Mouse (Mus musculus) right cerebral cortex, postnatal 4 days (tissue): ENCODE results near the gene Pdgfc.
"Not testable (repeated sequence)": the region's sequence is repeated elsewhere in the genome, so short reads cannot be mapped to it uniquely, and the experiment has no call there.

Source experiments
- DNase-seq: peaks from one replicate; pipeline ENCODE4 v3.0.0-alpha.2; 2022

Pdgfc gene

DNA sequence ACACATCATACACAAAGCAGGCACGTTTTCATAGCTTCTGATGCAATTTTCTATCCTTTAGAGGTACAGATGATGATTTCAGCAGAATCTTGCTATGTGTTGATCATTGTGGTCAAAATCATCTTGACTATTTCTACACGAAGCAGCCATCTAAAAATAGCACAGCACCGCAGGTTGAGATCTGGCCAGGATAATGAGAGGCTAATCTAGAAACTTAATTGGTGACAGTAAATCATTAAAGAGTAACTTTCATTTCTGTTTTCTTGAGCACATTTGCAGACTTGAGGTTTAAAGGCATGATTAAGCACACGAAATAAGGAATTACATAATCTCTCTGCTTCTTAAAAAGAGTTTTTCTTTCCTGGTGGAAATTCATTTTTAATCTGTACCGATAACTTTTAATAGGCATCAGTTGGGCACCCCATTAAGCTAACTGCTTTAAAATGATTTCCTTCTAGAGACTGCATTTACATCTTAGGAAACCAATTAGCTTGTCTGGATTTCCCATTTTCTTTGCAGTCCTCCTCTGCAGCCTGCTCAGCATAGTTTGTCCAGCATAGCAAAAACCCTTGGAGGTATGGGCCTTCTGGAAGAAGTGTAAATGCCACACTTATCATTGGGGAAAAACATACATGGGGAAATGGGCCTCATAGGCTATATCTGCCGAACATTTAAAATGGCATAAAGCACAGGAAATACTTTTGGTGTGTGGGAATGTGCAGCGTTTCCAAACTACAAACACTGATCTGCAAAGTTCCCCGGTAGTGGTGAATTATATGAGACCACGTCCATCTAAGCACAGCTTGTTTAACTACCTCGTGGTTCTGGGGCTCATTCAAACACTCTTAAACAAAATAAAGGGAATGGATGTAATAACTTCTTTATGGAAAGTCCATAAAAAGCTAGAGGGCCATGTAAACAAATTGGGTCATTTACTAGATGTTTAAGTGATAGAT is 10.7 kb downstream of the Pdgfc start:
- DNase-seq, result no peak

- DNase-seq, result no peak
Measured at GRCm38 (mm10) chr3:81051522-81051921, 15.3 kb downstream of the Pdgfc start.

GRCm38 (mm10) chr3:81052422-81052821 is 16.2 kb downstream of the Pdgfc start:
- no peak for DNase-seq

DNA sequence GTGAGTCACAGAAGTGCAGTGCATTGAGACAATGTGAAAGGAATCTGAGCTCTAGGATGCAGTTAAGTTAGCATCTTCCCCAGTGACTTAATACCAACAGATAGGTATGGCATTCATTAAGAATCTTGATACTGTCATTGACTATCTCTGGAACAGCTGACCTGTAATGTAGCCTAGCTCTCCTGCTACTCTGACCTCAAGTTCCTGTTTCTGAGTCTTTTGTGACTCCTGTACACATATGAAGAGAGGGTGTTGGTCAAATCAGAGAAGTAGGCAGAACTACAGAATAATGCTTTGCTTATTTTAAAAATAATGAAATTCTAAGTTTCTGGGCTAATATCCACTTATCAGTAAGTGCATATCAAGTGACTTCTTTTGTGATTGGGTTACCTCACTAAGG is 17.9 kb downstream of the Pdgfc start:
- DNase-seq, result no peak

DNA sequence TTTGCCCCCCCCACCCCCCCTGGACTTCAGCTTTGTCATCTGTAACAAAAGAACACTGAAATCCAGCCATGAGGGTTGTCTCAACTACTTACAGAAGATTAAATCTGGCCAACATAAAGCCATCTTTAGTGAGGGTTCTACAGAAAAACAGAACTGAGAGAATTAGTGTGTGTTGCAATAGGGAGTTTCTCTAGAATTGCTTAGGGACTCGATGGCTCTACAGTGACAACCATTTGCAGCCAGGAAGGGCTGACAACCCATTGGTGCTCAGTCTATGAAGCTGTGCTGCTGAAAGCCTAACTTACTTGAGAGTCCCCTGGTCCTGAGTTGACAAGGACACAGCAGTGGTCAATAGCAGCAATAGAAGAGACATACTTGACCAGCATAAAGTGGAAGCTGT is 21.5 kb downstream of the Pdgfc start:
- DNase-seq, result no peak

- no peak for DNase-seq
Measured at GRCm38 (mm10) chr3:81058527-81059031, 22.4 kb downstream of the Pdgfc start.

GRCm38 (mm10) chr3:81068550-81068949 is 32.3 kb downstream of the Pdgfc start:
- DNase-seq, result no peak

GRCm38 (mm10) chr3:81101136-81101535 is 64.9 kb downstream of the Pdgfc start:
- no peak for DNase-seq

DNA sequence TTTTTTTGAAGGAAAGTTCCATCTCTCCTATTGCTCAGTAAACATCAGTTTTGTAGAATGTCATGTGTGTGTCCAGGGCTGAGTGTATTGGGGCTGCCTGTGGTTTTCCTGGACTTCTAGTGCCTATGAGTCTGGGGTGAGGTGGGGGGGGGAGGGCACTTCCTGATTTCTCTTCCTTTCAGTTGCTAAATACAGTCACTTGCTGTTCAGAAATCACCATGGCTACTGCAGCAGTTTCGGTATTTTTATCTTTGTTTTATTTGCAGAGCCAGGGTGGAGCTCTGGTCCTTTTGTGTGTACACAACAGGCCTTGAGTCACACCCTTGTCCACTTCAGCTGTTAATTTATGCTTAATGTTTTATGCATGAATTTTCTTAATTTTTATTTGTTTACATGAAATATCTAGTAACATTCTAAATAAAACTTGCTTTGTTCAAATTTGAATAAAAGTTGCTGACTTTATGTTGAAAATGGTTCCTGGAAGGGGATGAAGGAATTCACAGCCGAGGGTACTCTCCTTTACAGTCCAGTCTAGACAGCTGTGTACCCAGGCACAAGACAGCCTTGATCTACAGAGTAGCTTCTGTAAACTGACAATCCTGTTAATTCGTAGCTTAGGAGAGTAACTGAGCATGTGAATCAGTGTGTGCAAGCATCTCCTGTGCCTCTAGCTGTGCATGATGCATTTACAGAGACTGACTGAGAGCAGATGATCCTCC is 66.1 kb downstream of the Pdgfc start:
- peak; percentile 30 for DNase-seq

GRCm38 (mm10) chr3:81102877-81103420 is 66.7 kb downstream of the Pdgfc start:
- no peak for DNase-seq

- DNase-seq, result no peak
Measured at GRCm38 (mm10) chr3:81107515-81107914, 71.3 kb downstream of the Pdgfc start.

DNA sequence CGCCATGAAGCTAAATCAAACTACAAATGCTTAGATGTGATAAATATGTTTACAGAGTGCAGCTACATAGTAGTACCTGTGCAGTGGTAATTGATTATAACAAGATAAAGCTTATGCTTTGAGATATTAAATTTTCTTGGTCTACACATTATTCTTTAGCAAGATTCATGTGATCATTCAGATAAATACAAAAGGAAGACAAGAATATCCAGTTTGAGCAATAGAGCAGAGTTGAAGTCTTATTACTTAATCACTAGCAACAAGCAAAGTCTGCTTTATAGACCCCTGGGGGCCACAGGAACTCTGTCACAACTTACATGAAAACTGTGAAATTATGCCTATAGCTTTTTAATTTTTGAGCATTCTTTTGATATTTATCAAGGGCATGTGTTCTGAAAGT is 74.8 kb downstream of the Pdgfc start:
- no peak for DNase-seq

GRCm38 (mm10) chr3:81112892-81113291 is 76.7 kb downstream of the Pdgfc start:
- DNase-seq, result no peak

DNA sequence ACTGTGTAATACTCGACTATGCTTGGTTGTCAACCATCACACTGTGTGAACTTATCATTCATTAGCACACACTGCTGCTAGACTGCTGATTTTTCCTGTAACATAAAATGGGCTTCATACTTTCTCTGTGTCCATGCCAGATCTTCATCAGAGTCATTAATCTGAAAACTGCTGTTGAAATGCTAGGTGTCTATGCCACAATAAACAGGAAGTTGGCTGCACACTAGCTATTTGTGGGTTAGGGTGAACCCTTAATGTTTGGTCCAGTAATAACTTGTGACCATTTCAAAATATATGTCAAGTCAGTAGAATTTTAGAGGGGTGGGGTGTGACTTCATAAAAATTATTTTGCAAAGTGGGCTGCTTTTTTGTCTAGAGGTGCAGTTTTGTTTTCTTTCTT is 84.4 kb downstream of the Pdgfc start:
- no peak for DNase-seq

GRCm38 (mm10) chr3:81121731-81122130 is 85.5 kb downstream of the Pdgfc start:
- no peak for DNase-seq

GRCm38 (mm10) chr3:81123461-81123860 is 87.2 kb downstream of the Pdgfc start:
- no peak for DNase-seq

GRCm38 (mm10) chr3:81127013-81127412 is 90.8 kb downstream of the Pdgfc start:
- no peak for DNase-seq

DNA sequence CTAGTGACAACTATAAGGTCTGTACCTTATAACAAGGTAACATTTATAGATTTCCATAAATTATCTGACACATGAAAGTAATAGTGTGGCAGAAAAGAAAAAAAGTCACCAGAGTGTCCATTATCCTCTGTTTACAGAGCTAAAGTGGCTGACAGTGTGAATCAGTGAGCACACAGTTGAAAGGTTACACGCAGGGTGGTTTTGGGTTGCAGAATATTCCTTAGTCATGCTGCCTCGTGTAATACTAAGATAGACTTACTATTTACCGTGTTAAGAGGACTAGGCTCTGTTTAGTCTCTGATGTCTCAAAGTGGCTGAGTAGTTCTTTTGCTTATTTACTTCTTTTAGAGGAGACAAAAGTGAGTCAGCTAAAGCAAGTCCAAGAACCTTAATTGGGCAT is 100.8 kb downstream of the Pdgfc start:
- DNase-seq, result no peak

DNA sequence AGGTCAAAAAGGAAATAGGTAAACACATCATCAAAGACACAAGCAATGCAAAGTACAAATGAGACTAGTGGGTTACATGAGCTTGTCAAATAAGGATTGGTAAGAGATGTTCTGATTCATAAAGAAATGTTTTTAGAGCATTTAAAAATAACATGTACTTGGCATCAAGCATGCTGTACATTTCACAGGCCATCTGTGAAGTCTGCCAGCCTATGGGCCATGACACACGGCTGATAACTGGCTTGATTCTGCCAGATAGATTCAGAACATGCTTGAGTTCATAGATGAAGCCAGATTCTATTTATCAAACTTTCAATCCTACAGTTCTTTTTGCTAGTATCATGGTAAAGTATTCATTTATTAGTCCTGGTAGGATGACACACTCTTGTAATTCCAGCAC is 101.8 kb downstream of the Pdgfc start:
- not testable (repeated sequence) for DNase-seq

DNA sequence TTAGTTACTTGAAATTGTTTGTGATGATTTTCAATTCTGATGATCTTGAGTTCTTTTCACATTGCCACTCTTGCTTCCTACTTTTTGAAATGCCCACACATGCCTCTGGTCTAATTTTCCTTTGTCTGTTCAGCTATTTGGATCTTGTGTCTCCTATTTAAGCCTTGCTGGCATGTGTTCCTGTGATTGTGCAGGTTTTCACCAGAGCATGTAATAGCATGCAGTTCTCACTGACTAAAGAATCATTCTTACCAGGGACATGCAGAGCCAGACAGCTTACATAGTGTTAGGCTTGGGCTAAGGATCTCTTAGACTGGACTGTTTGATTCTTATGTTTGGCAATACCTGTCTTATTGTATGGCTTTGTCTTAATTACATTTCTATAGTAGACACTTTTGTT is 107.5 kb downstream of the Pdgfc start:
- DNase-seq, result no peak

GRCm38 (mm10) chr3:81149109-81149521 is 112.9 kb downstream of the Pdgfc start:
- no peak for DNase-seq

GRCm38 (mm10) chr3:81150228-81150627 is 114.0 kb downstream of the Pdgfc start:
- DNase-seq, result no peak

GRCm38 (mm10) chr3:81154420-81154819 is 118.2 kb downstream of the Pdgfc start:
- no peak for DNase-seq
